Mouse (Mus musculus) embryonic facial prominence, embryonic 15.5 days (tissue): ENCODE measurements around the gene Nr1h2. TPM values are rescaled to one million over a fixed set of nuclear protein-coding genes. Genes with fewer than 3 reads are reported as not detected.

Source experiments
- ATAC-seq: fragments of 200-750 bp; cut with Nextera tagmentation; 2 replicates; pipeline ENCODE4 v1.8.0; 2017; ENCODE audit warnings: low read depth, moderate TSS enrichment; ENCODE audit not compliant: insufficient number of reproducible peaks, low FRiP score, low TSS enrichment
- H3K27ac ChIP-seq: fragments of 300-500 bp; sonication (generic); replicated peaks from 2 replicates; pipeline ENCODE4 v1.5.1; 2015; ENCODE audit warnings: mild to moderate bottlenecking, inconsistent platforms
- H3K27me3 ChIP-seq: fragments of 300-500 bp; sonication (generic); 2 replicates; pipeline ENCODE4 v1.6.1; 2015; ENCODE audit warnings: inconsistent platforms
- H3K36me3 ChIP-seq: fragments of 300-500 bp; sonication (generic); 2 replicates; pipeline ENCODE4 v1.6.1; 2015; ENCODE audit warnings: mild to moderate bottlenecking, inconsistent platforms
- H3K4me1 ChIP-seq: fragments of 300-500 bp; sonication (generic); 2 replicates; pipeline ENCODE4 v1.6.1; 2015; ENCODE audit warnings: inconsistent platforms
- H3K4me2 ChIP-seq: fragments of 300-500 bp; sonication (generic); replicated peaks from 2 replicates; pipeline ENCODE4 v1.6.1; 2015; ENCODE audit warnings: mild to moderate bottlenecking, inconsistent platforms
- H3K4me3 ChIP-seq: fragments of 300-500 bp; sonication (generic); replicated peaks from 2 replicates; pipeline ENCODE4 v1.5.1; 2015; ENCODE audit warnings: mild to moderate bottlenecking, inconsistent platforms
- H3K9ac ChIP-seq: fragments of 300-500 bp; sonication (generic); 2 replicates; pipeline ENCODE4 v1.6.1; 2015; ENCODE audit warnings: inconsistent platforms
- H3K9me3 ChIP-seq: fragments of 300-500 bp; sonication (generic); replicated peaks from 2 replicates; pipeline ENCODE4 v1.6.1; 2016; ENCODE audit warnings: inconsistent platforms
- WGBS: fragments of 180-500 bp; shearing (Covaris S2); methylation state at CpG from one replicate; pipeline ENCODE4 v1.1.7; 2015; 5-methylcytosine and 5-hydroxymethylcytosine counted together
- polyA plus RNA-seq: library from polyadenylated mRNA; unstranded; fragments of >200 nt; fragmentation: Nextera tagmentation; extraction: Ambion mirVana; gene quantifications from 2 replicates; pipeline ENCODE4 v1.2.1, GENCODE M21; 2015

Nr1h2 gene
- polyA plus RNA-seq, 1 experiment from 2014 or later: 83.4 TPM

DNA sequence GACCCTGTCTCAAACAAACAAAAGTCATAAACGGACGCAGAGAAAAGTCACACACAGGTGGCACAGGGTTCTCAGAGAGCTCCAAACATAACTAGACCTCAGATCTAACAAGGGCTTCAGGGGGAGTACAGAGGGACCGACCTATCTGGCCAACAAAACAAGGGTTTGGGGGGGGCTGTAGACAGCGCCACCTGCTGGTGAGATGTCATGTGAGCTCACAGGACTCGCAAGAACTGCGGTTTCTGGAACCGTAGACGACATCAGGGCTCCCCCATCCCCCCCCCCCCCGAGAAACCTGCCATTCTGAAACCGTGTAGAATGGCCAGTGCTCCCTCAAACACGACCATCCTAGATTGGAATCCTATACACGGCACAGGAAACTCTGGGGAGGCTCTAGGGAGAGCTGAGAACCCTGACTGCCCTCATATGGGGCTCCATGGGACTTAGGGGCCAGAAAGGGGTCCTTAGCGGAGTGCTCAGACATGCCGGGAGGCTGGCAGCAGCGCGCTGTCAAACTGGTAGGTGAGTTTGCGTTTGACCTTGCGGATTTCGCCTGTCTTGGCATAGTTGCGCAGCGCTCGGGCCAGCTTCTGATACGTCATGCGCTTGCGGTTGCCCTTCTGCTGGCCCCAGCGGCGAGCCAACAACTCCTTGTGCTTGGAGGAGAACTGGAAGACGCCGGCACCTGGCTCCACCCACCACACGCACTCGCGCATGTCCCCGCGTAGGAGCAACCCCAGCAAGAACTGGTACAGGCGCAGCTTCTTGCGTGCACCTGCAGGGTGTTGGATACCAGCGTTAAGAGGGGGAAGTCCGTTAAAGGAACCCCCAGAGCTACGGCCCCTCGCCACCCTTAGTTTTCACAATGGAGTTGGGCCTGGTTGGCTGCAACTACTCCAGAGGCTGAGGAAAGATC lies 26.0 kb downstream of the Nr1h2 start:
- 5% methylated on average over 40 of the region's 40 CpGs for WGBS
- H3K27ac ChIP-seq: no peak overlapping the region
- H3K4me1 ChIP-seq: peaks cover 23% of the 10 kb centered on the region
- H3K27me3 ChIP-seq: peaks cover 52% of the 10 kb centered on the region
- H3K9ac ChIP-seq: peak overlapping the region; percentile 7; the same call in 1 of the 2 replicates
- H3K4me2 ChIP-seq: peak overlapping the region; percentile 87
- H3K4me3 ChIP-seq: peak overlapping the region; percentile 40
- H3K36me3 ChIP-seq: no peaks in the 10 kb centered on the region
- no peak for ATAC-seq
- H3K9me3 ChIP-seq: no peaks in the 10 kb centered on the region

DNA sequence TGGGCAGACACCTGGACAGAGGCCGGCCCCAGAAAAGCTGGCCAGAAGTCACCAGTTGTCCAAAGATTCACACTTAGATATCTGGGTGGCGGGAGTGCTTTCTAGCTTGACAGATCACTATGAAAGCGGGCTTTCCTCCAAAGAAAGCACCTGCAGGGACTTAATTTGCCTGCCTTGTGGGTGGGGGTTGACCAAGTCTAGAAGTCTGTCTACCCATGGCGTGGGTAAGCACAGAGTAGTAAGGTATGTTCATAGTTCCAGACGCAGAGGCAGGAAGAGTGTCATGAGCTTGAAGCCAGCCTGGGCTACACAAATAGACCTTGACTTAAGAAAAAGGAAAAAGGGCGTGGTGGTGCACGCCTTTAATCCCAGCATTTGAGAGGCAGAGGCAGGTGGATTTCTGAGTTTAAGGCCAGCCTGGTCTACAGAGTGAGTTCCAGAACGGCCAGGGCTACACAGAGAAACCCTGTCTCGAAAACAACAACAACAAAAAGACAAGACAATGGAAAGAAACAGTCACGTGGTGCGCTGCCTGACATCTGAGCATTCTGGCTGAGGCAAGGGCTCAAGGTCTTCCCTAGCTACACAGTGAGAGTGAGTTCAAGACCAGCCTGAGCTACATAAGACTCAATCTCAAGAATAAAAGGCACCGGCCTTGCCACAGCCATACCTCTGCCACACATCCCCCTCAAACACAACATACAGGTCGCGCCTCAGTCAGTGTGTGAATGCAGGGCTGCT lies 27.2 kb downstream of the Nr1h2 start:
- Histone ChIP-seq H3K27me3 (peaks cover 62% of the 10 kb centered on the region), H3K36me3 (no peaks in the 10 kb centered on the region), H3K27ac (no peak overlapping the region), H3K4me3 (no peak overlapping the region), H3K4me2 (no peak overlapping the region), H3K9me3 (no peaks in the 10 kb centered on the region), H3K9ac (no peak overlapping the region), H3K4me1 (peaks cover 23% of the 10 kb centered on the region)
- WGBS: 85% methylated on average over 14 of the region's 14 CpGs
- no peak for ATAC-seq

DNA sequence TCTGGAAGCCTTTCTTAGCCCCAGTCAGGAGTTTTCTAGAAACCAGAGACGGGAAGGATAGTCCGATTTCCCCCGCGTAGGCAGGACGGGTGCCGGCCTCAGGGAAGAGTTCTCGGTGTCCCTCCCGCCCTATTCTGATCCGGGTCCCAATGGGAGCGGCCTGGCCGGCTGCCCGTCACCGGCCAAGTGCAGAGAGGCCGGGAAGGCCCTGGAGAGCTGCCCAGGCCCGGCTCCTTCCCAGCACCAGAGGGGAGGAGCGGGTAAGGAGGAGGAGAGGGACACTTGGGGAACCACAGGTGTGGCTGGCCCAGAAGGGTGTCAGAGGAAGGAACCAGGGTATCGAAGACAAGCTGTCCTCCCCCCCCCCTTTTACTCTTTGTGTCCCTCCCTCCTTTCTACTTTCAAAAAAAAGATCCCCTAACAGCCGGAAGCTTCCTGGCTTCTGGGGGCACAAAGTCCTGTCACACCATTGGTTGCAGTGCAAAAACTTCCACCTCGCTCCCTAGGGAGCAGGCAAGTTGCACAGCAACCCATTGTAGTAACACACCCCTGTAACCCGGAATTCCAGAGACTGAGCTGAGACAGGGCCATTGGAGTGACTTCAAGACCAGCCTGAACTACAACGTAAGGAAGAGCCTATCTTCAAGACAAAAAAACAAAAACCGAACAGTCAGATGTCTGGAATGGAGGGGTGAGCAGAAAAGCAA lies 28.5 kb downstream of the Nr1h2 start:
- Histone ChIP-seq H3K27me3 (peaks cover 66% of the 10 kb centered on the region), H3K27ac (no peak overlapping the region), H3K4me1 (peaks cover 24% of the 10 kb centered on the region), H3K4me2 (0 out of 2 replicates have a peak overlapping the region, but pooled peaks have one; percentile 17), H3K4me3 (no peak overlapping the region), H3K9me3 (no peaks in the 10 kb centered on the region), H3K36me3 (no peaks in the 10 kb centered on the region), H3K9ac (no peak overlapping the region)
- 11% methylated on average over 22 of the region's 22 CpGs for WGBS
- ATAC-seq: no peak

DNA sequence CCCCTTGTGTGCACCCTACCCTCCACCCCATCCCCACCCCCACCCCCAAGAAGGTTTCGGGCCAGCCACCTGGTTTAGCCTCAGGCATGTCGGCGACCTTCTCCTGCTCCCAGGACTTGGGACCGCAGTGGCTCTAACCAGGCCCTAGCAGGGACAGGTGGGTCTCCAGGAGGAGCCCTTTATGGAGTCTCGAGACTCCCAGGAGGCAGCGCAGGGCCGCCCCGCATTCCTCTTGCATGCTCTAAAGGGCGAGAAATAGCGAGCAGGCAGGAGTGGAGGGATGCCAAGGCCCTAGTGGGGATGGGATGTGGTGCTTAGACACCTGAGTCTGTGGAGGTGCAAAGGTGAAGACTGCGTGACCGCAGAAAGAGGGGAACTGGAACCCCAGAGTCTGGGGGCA lies 29.2 kb downstream of the Nr1h2 start, which contains the start of gene Mybpc2:
Mybpc2 (minus strand) TSS at position 155 of the 400 bp plus-strand sequence.
- H3K4me3 ChIP-seq: no peak within 1 kb of the TSS
- no peak for ATAC-seq
- H3K4me2 ChIP-seq: 0 out of 2 replicates have a peak within 1 kb of the TSS, but pooled peaks have one; percentile 17
- no peaks in the 10 kb centered on the region for H3K9me3 ChIP-seq
- no peaks in the 10 kb centered on the region for H3K36me3 ChIP-seq
- H3K27me3 ChIP-seq: peaks cover 63% of the 10 kb centered on the region
- 16% methylated on average over 12 of the region's 12 CpGs for WGBS
- peaks cover 24% of the 10 kb centered on the region for H3K4me1 ChIP-seq
- no peak within 1 kb of the TSS for H3K9ac ChIP-seq
- no peak within 1 kb of the TSS for H3K27ac ChIP-seq

DNA sequence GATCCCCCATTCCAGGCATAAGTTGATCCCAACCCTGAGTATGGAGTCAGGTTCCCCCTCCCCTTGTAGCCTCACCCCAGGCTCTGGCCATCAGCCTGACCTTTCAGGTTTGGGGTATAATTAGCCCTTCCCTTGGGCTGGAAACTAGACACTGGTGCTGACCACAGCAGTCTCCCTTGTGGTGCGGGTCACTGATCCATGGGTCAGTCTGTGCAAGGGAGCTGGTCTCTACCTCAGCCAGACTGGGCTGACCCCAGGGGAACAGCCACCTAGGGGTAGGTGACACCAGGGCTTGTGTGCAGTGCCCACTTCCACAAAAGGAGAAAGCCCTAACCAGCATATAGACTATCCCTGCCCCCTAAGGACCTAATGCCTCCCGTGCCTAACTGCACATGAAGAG lies 30.7 kb downstream of the Nr1h2 start:
- Histone ChIP-seq H3K27me3 (peaks cover 52% of the 10 kb centered on the region), H3K36me3 (no peaks in the 10 kb centered on the region), H3K27ac (no peak overlapping the region), H3K4me2 (no peak overlapping the region), H3K9me3 (no peaks in the 10 kb centered on the region), H3K4me1 (peaks cover 21% of the 10 kb centered on the region), H3K9ac (no peak overlapping the region), H3K4me3 (no peak overlapping the region)
- ATAC-seq: no peak
- WGBS: 56% methylated on average over 2 of the region's 2 CpGs

DNA sequence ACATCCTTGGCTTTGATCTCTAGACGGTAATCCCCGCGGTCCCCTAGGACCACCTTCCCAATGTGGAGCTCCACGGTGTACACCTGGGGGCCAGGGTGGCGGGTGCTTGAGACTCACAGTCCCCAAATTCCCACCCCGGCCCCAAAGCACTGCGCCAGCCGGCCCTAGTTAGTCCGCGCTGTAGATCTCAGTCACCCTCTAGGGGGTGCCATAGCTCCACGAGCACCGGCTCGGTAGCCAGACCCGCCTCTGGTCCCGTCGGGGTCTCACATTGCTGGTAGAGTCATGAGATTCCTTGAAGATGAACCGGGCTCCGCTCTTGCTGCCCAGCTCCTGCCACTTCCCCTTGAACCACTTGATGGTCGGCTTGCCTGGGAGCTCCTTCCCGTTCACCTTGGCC lies 32.0 kb downstream of the Nr1h2 start:
- ATAC-seq: no peak
- Histone ChIP-seq H3K36me3 (no peaks in the 10 kb centered on the region), H3K27ac (no peak overlapping the region), H3K4me2 (peak overlapping the region; percentile 33; the same call in 1 of the 2 replicates), H3K27me3 (peaks cover 50% of the 10 kb centered on the region), H3K9ac (no peak overlapping the region), H3K4me3 (no peak overlapping the region), H3K4me1 (peaks cover 16% of the 10 kb centered on the region), H3K9me3 (no peaks in the 10 kb centered on the region)
- WGBS: 3% methylated on average over 20 of the region's 20 CpGs

DNA sequence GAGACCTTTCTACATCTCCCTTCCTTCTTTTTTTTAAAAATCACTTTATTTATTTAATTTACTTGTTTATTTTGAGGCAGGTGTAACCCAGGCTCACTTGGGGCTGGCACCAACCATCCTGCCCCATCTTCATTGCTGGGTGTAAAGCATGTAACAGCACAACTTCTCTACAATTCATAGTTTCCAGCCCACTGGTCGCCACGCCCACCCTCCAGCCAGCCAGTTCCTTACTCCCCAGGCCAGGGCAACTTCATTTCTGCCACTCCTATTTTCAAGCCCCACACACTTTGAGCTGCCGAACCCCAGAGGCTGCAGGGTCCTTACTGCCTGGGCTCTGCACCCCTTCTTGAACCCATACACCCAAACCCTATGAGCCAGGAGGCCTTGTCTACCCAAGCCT lies 32.8 kb downstream of the Nr1h2 start:
- no peak overlapping the region for H3K4me2 ChIP-seq
- no peak overlapping the region for H3K9ac ChIP-seq
- H3K27me3 ChIP-seq: peaks cover 46% of the 10 kb centered on the region
- H3K9me3 ChIP-seq: no peaks in the 10 kb centered on the region
- 60% methylated on average over 3 of the region's 3 CpGs for WGBS
- peaks cover 16% of the 10 kb centered on the region for H3K4me1 ChIP-seq
- no peaks in the 10 kb centered on the region for H3K36me3 ChIP-seq
- no peak for ATAC-seq
- no peak overlapping the region for H3K4me3 ChIP-seq
- H3K27ac ChIP-seq: no peak overlapping the region

DNA sequence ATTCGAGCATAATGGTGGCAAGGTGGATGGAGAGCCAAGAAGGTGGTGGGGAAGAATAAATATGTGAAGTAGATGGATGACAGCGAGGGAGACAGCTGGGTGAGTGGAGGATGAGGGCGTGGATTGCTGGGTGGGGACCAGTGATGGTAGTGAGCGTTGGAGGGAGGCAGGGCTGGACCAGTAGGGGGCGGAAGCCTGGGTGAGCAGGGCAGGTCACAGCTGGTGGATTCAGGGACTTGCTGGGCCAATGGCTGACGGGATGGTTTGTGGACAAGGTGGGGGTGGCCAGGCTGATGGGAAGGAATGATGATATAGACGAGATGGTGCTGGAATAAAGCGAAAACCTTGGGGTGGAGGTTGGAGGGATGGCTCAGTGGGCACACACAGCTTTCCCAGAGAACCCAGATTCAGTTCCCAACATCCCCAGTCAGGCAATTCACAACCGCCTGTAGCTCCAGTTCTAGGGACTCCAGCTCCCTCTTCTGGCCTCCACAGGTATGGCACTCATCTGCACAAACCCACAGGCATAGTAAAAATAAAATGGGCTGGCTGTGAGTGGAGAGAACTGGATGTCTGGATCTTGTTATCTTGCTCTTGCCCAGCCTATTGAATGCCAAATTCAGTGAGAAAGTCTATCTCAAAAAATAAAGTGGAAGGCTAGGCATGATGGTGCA lies 34.4 kb downstream of the Nr1h2 start:
- no peak overlapping the region for H3K9ac ChIP-seq
- no peak overlapping the region for H3K4me3 ChIP-seq
- no peaks in the 10 kb centered on the region for H3K36me3 ChIP-seq
- H3K4me2 ChIP-seq: no peak overlapping the region
- no peak overlapping the region for H3K27ac ChIP-seq
- no peak for ATAC-seq
- H3K27me3 ChIP-seq: peaks cover 36% of the 10 kb centered on the region
- WGBS: 64% methylated on average over 9 of the region's 9 CpGs
- H3K9me3 ChIP-seq: no peaks in the 10 kb centered on the region
- H3K4me1 ChIP-seq: peaks cover 5% of the 10 kb centered on the region

DNA sequence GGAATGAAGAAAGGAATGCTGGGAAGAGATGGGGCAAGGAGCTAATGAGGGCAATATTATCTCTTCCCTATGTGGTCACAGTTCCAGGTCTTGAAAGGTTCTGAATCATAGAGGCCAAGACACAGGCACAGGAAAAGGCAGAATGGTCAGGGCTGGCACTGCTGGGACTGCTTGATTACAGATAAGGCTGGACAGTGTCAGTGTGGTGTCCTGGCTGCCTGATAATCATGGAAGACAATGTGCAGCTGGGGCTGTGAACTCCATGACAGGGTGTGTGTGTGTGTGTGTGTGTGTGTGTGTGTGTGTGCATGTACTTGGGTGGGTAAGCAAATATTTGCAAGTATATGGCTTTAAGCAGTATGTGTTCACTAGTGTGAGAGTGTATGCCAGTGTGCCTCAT lies 46.3 kb downstream of the Nr1h2 start:
- H3K4me1 ChIP-seq: no peaks in the 10 kb centered on the region
- no peak overlapping the region for H3K27ac ChIP-seq
- H3K4me3 ChIP-seq: no peak overlapping the region
- peaks cover 7% of the 10 kb centered on the region; the same call in 1 of the 2 replicates for H3K27me3 ChIP-seq
- no peak for ATAC-seq
- H3K9ac ChIP-seq: no peak overlapping the region
- H3K4me2 ChIP-seq: no peak overlapping the region
- H3K36me3 ChIP-seq: no peaks in the 10 kb centered on the region
- no peaks in the 10 kb centered on the region for H3K9me3 ChIP-seq

DNA sequence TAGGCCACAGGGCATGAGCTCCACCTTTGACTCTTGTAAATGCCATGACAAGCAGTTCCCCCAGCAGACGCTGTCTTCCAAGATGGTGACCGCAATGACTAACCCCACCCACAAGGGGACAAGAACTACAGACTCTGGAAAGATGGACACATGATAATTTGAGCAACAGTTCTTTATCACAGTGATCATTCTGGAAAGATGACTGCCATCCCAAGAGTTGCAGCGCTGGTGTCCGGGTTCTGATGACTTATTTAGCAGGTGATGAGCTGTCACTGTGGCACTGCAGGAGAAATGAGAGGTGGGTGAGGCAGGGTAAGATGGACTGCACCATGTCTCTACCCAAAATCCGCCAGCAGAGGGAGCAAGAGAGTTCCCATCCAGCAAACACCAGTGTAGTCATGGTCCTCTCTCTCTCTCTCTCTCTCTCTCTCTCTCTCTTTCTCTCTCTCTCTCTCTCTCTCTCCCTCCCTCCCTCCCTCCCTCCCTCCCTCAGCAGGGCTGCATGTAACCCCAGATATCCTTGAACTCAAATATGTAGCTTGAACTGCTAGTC lies 52.1 kb downstream of the Nr1h2 start:
- no peaks in the 10 kb centered on the region for H3K36me3 ChIP-seq
- H3K4me1 ChIP-seq: peaks cover 7% of the 10 kb centered on the region; the same call in 1 of the 2 replicates
- H3K9ac ChIP-seq: no peak overlapping the region
- ATAC-seq: no peak
- 33% methylated on average over 5 of the region's 5 CpGs for WGBS
- H3K4me3 ChIP-seq: no peak overlapping the region
- no peak overlapping the region for H3K27ac ChIP-seq
- H3K27me3 ChIP-seq: no peaks in the 10 kb centered on the region; the same call in 1 of the 2 replicates
- H3K4me2 ChIP-seq: no peak overlapping the region
- no peaks in the 10 kb centered on the region for H3K9me3 ChIP-seq
